Mouse (Mus musculus): ENCODE measurements around the gene Baz1a. TPM values are rescaled to one million over a fixed set of nuclear protein-coding genes. Genes with fewer than 3 reads are reported as not detected.

Baz1a gene
- polyA plus RNA-seq (2012; rRNA removed): 9.6 and 11.0 TPM in 2 replicates

DNA sequence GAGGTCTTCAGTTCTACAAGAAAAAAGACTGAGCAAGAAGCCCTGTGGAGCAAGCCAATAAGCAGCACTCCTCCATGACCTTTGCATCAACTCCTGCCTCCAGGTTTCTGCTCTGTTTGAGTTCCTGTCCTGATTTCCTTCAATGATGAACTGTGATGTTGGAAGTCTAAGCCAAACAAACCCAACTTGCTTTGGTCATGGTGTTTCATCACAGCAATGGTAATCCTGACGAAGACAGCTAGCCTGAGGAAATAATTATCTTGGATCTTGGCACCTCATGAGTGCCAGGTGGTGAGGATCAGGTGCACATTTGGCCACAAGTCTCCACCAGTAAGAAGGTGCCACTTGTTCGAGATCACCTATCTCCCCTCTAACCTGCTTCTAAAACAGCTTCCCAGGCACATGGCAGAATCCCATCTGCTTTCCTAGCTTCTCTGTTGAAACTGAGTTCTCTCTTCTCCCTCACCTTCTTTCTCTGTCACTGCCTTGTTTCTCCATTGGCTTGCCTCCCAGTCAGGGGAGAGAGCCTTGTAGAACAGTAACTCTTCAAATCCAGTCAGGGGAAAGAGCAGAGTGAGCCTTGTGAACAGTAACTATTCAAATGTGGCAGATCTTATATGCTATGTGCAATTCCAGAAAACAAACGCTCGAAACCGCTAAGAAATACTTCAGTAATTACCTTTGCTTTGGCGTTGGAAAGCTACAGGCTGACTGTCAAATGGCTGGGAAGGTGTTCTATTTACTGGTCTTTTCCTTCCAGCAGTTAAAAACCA lies at the start of gene Baz1a:
Gene Baz1a, minus strand, starts transcription at position 723 of the 773 bp plus-strand sequence.
- H3K4me1 ChIP-seq (replicated peaks; ENCODE audit: control insufficient read depth, insufficient read depth, low read length): peaks cover 9% of the 10 kb centered on the region
- 95% methylated on average over 6 of the region's 6 CpGs for WGBS
- no peak for DNase-seq
- H3K4me3 ChIP-seq (ENCODE audit: control insufficient read depth, insufficient read depth, low read length): no peak within 1 kb of the TSS
- H3K27me3 ChIP-seq (ENCODE audit: control insufficient read depth, insufficient read depth, low read length): no peaks in the 10 kb centered on the region
- no peaks in the 10 kb centered on the region for H3K36me3 ChIP-seq (ENCODE audit: control insufficient read depth, insufficient read depth, low read length)
- no peak within 1 kb of the TSS for H3K27ac ChIP-seq (ENCODE audit: control insufficient read depth, insufficient read depth, low read length)
- TF ChIP-seq POLR2A (IDR thresholded peaks at IDR 0.05; ENCODE audit: control insufficient read depth, extremely low read depth, insufficient read depth, low read length, poor library complexity) (no peak), CTCF (IDR thresholded peaks at IDR 0.05; ENCODE audit: borderline replicate concordance, control insufficient read depth, extremely low read depth, insufficient read depth, low read length, poor library complexity) (no peak)

DNA sequence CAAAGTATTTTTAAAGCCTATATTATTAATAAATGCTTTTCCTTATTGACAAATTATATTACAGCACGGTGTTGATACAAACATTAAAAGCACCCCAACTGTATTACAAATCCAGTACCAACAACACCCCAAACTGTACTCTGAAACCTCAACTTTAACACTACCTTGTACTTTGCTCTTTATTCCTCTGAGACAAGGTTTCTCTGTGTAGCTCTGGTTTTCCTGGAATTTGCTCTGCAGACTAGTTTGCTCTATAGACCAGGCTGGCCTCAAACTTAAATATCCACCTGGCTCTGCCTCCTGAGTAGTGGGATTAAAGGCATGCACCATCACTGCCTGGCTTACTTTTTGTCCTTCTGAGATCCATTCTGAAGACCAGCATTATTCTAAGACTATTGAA lies 48.0 kb upstream of the Baz1a start:
- TF ChIP-seq POLR2A (IDR thresholded peaks at IDR 0.05; ENCODE audit: control insufficient read depth, extremely low read depth, insufficient read depth, low read length, poor library complexity) (no peak), CTCF (IDR thresholded peaks at IDR 0.05; ENCODE audit: borderline replicate concordance, control insufficient read depth, extremely low read depth, insufficient read depth, low read length, poor library complexity) (no peak)
- H3K27ac ChIP-seq (ENCODE audit: control insufficient read depth, insufficient read depth, low read length): no peak overlapping the region
- H3K27me3 ChIP-seq (ENCODE audit: control insufficient read depth, insufficient read depth, low read length): no peaks in the 10 kb centered on the region
- 100% methylated on average over 1 of the region's 1 CpGs for WGBS
- no peaks in the 10 kb centered on the region for H3K4me1 ChIP-seq (replicated peaks; ENCODE audit: control insufficient read depth, insufficient read depth, low read length)
- no peak overlapping the region for H3K4me3 ChIP-seq (ENCODE audit: control insufficient read depth, insufficient read depth, low read length)
- no peaks in the 10 kb centered on the region for H3K36me3 ChIP-seq (ENCODE audit: control insufficient read depth, insufficient read depth, low read length)
- no peak for DNase-seq

- Histone ChIP-seq H3K4me1 (replicated peaks; ENCODE audit: control insufficient read depth, insufficient read depth, low read length) (no peaks in the 10 kb centered on the region), H3K27ac (ENCODE audit: control insufficient read depth, insufficient read depth, low read length) (no peak overlapping the region), H3K4me3 (ENCODE audit: control insufficient read depth, insufficient read depth, low read length) (no peak overlapping the region), H3K27me3 (ENCODE audit: control insufficient read depth, insufficient read depth, low read length) (no peaks in the 10 kb centered on the region), H3K36me3 (ENCODE audit: control insufficient read depth, insufficient read depth, low read length) (no peaks in the 10 kb centered on the region)
- no peak for DNase-seq
- 94% methylated on average over 10 of the region's 10 CpGs for whole genome bisulfite sequencing
- no peak for TF ChIP-seq POLR2A (IDR thresholded peaks at IDR 0.05; ENCODE audit: control insufficient read depth, extremely low read depth, insufficient read depth, low read length, poor library complexity)
- no peak for TF ChIP-seq CTCF (IDR thresholded peaks at IDR 0.05; ENCODE audit: borderline replicate concordance, control insufficient read depth, extremely low read depth, insufficient read depth, low read length, poor library complexity)
Observed at GRCm38 (mm10) chr12:55061006-55061405, 46.9 kb upstream of the Baz1a start.

DNA sequence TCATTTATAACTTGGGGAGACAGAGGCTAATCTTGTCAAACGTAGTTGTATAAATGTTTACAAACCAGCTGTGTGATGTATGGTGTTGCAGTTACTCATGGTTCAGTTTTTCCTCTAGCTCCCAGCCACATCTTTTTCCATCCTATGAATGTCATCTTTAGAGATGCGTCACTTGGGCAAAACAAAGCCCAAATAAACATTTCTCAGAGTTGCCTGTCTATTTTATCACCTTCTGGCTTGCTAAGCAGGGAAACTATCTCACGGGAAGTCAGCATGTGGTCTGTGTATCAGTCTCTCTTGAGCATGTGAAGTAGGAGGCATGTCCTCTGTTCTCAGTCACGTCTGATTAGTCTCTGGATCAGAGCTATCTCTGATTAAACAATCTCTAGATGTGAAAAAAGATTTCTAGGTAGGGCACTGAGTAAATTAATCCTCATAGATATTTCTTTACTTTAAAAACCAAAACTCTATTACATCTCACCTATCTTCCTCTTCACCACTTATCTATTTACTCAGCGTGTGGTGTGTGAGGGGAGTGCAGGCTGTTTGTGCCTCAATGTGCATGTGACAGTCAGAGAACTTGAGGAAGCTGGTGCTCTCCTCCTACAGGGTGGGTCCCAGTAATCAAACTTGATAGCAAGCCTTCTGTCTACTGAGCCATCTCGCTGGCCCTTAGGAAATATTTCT lies 46.2 kb upstream of the Baz1a start:
- 93% methylated on average over 6 of the region's 6 CpGs for WGBS
- Histone ChIP-seq H3K4me1 (replicated peaks; ENCODE audit: control insufficient read depth, insufficient read depth, low read length) (no peaks in the 10 kb centered on the region), H3K4me3 (ENCODE audit: control insufficient read depth, insufficient read depth, low read length) (no peak overlapping the region), H3K36me3 (ENCODE audit: control insufficient read depth, insufficient read depth, low read length) (no peaks in the 10 kb centered on the region), H3K27ac (ENCODE audit: control insufficient read depth, insufficient read depth, low read length) (no peak overlapping the region), H3K27me3 (ENCODE audit: control insufficient read depth, insufficient read depth, low read length) (no peaks in the 10 kb centered on the region)
- TF ChIP-seq POLR2A (IDR thresholded peaks at IDR 0.05; ENCODE audit: control insufficient read depth, extremely low read depth, insufficient read depth, low read length, poor library complexity) (no peak), CTCF (IDR thresholded peaks at IDR 0.05; ENCODE audit: borderline replicate concordance, control insufficient read depth, extremely low read depth, insufficient read depth, low read length, poor library complexity) (no peak)
- no peak for DNase-seq

GRCm38 (mm10) chr12:55059812-55060211 lies 45.7 kb upstream of the Baz1a start:
- Histone ChIP-seq H3K36me3 (ENCODE audit: control insufficient read depth, insufficient read depth, low read length) (no peaks in the 10 kb centered on the region), H3K27ac (ENCODE audit: control insufficient read depth, insufficient read depth, low read length) (no peak overlapping the region), H3K27me3 (ENCODE audit: control insufficient read depth, insufficient read depth, low read length) (no peaks in the 10 kb centered on the region), H3K4me3 (ENCODE audit: control insufficient read depth, insufficient read depth, low read length) (no peak overlapping the region), H3K4me1 (replicated peaks; ENCODE audit: control insufficient read depth, insufficient read depth, low read length) (no peaks in the 10 kb centered on the region)
- 82% methylated on average over 3 of the region's 3 CpGs for WGBS
- TF ChIP-seq CTCF (IDR thresholded peaks at IDR 0.05; ENCODE audit: borderline replicate concordance, control insufficient read depth, extremely low read depth, insufficient read depth, low read length, poor library complexity): no peak
- no peak for TF ChIP-seq POLR2A (IDR thresholded peaks at IDR 0.05; ENCODE audit: control insufficient read depth, extremely low read depth, insufficient read depth, low read length, poor library complexity)
- no peak for DNase-seq

DNA sequence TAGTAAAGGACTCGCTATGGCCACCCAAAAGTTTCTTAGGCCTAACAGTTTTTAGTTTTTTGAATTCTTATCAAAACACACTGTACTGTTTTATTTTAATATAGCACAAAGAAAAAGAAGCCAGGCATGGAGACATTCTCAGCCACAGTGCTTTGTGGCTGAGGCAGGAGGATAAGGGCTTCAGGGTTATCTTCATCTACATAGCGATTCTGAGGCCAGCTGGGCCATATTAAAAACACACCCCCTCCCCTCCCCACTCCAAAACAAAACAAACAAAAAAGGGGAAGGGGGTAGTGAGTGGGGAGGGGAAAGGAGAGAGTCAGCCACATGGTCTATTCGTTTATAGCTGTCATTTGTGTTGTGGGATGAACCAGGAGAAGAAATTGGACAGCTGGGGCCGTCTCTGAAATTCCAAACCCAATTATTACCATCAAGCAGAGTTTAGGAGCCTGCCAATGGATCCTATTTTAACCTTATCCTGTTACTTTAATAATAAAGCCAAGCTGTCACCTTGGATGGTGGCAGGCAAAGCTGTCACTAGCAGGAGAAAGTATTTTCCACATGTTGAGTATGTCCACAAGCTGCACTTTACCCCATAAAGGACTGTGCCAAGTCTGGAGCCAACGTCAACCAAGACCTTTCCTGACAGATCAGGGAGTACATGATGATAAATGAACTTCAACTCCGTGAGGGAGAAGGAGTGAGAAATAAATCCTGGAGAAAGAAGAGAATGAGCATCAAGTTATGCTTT lies 44.9 kb upstream of the Baz1a start:
- Histone ChIP-seq H3K4me3 (ENCODE audit: control insufficient read depth, insufficient read depth, low read length) (no peak overlapping the region), H3K27ac (ENCODE audit: control insufficient read depth, insufficient read depth, low read length) (no peak overlapping the region), H3K4me1 (replicated peaks; ENCODE audit: control insufficient read depth, insufficient read depth, low read length) (no peaks in the 10 kb centered on the region), H3K27me3 (ENCODE audit: control insufficient read depth, insufficient read depth, low read length) (no peaks in the 10 kb centered on the region), H3K36me3 (ENCODE audit: control insufficient read depth, insufficient read depth, low read length) (no peaks in the 10 kb centered on the region)
- TF ChIP-seq POLR2A (IDR thresholded peaks at IDR 0.05; ENCODE audit: control insufficient read depth, extremely low read depth, insufficient read depth, low read length, poor library complexity): no peak
- no peak for TF ChIP-seq CTCF (IDR thresholded peaks at IDR 0.05; ENCODE audit: borderline replicate concordance, control insufficient read depth, extremely low read depth, insufficient read depth, low read length, poor library complexity)
- 89% methylated on average over 6 of the region's 6 CpGs for WGBS
- no peak for DNase-seq

All from thymus, adult 2 months (tissue).